Mouse (Mus musculus): Measurements from ENCODE around the gene Krtap3-2.
"Not testable (repeated sequence)": the region's sequence is repeated elsewhere in the genome, so short reads cannot be mapped to it uniquely, and the experiment has no call there.

Gene Krtap3-2

DNA sequence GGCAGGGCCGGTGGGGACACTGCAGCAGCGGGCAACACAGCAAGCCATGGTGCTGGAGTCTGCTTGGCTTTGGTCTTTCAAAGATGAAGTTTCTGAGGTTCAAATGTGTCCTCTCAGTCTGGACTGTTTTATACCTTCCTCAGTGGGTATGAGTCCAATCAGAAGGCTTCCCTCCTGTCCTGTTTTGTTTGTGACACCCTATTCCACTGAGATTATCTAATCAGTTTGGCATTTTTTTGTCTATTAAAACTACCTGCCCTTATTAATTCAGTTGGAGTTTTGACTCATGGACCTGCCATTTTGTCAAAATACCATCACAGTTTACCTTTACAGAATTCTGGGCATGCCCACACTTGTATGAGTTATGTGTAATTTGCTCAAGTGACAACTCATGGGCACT lies at the start of gene Krtap3-2:
Gene Krtap3-2 (minus strand): TSS at position 101 of the 400 bp plus-strand sequence.
- DNase-seq (ENCODE audit: low spot score in 2 of 2) = no peak

GRCm38 (mm10) chr11:99603208-99603607 lies 46.6 kb upstream of the Krtap3-2 start, which contains the start of gene Gm11938:
TSS of gene Gm11938 (minus strand) at chr11:99603308.
- DNase-seq (ENCODE audit: low spot score in 2 of 2) = not testable (repeated sequence)

GRCm38 (mm10) chr11:99597742-99598141 lies 41.1 kb upstream of the Krtap3-2 start, which contains the start of gene Krtap9-3:
TSS of gene Krtap9-3 (minus strand) at chr11:99598105.
- DNase-seq (ENCODE audit: low spot score in 2 of 2) = not testable (repeated sequence)

- DNase-seq (ENCODE audit: low spot score in 2 of 2) = no peak
These were observed 34.3 kb upstream of the Krtap3-2 start, which contains the start of gene Krtap1-3 for GRCm38 (mm10) chr11:99590981-99591380. TSS of gene Krtap1-3 (minus strand) at chr11:99591339.

DNA sequence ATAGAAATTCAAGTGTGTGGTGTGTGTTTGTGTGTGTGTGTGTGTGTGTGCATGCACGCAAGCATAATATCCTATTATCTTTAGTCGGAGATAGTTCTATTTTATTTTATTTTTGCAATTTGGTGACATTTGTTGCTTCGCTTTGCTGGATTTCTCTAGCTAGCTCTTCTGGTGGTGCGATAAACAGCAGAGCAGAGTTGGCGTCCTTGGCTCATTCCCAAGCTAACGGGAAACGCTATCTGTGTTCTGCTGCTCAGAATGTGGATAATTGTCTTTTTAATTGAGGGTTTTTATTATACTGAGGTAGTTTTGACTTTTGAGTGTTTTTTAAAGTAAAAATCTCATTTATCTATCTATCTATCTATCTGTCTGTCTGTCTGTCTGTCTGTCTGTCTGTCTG lies 28.4 kb upstream of the Krtap3-2 start:
- no peak for DNase-seq (ENCODE audit: low spot score in 2 of 2)

- no peak for DNase-seq (ENCODE audit: low spot score in 2 of 2)
These were observed 26.6 kb upstream of the Krtap3-2 start, which contains the start of gene Krtap1-4 for GRCm38 (mm10) chr11:99583245-99583704. TSS of gene Krtap1-4 (minus strand) at chr11:99583654.

DNA sequence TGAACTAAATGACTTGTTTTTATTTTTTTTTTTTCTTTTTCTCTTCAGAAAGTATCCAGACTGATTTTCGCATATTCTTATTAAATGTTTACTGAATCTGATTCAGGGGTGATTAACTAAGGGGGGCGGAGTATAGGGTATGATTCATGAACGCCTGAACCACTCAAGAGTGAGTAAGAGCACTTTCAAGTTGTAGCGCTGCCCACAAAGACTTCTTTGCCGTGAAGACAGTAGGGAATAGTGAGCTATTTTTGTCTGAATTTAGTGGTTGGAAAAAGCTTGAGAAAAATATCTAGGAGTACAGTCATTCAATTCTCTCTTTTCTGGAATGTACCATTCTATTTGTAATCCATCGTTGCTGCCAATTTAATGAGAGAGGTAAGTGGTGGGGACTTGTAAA lies 24.9 kb upstream of the Krtap3-2 start:
- DNase-seq (ENCODE audit: low spot score in 2 of 2) = no peak

DNA sequence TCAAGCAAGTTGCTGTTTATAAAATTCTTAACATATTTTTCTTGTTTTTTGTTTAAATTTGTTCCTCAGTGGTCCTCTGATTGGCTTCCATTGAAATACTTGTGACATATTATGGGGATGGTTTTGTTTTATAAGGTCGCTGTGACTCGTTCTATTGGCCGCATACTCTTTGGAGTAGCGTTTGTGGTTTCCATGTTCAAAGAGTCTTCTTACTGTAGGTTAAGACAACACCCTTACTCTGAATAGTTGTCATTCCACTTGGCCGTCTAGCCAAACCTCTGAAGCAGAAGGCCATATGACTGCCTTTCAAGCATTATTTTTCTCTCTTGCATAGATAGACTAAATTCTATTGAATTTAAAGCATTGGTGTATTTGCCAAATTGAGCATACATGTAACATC lies 24.4 kb upstream of the Krtap3-2 start:
- DNase-seq (ENCODE audit: low spot score in 2 of 2) = no peak

DNA sequence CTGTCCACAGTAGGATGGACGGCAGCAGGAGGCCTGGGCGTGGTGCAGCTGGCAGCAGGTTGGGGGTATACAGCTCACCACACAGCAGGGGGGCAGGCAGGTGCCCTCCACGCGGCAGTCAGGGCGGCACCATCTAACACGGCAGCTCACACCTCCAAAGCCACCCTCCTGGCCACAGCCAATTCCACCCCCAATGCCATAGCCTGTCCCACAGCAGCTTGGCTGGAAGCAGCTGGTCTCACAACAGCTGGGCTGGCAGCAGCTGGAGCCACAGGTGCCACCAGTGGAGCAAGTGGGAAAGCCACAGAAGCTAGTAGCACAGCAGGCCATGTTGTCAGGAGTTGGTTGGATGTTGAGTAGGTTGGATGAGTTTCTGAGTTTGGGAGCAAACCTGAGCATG lies 24.0 kb upstream of the Krtap3-2 start, which contains the start of gene Krtap1-5:
Gene Krtap1-5 (minus strand): TSS at position 381 of the 400 bp plus-strand sequence.
- no peak for DNase-seq (ENCODE audit: low spot score in 2 of 2)

GRCm38 (mm10) chr11:99574106-99574505 lies 17.5 kb upstream of the Krtap3-2 start:
- DNase-seq (ENCODE audit: low spot score in 2 of 2) = peak; percentile 12 to 40

- DNase-seq (ENCODE audit: low spot score in 2 of 2) = no peak
These were observed 16.5 kb upstream of the Krtap3-2 start for GRCm38 (mm10) chr11:99573164-99573563.

GRCm38 (mm10) chr11:99566530-99566929 lies 9.9 kb upstream of the Krtap3-2 start, which contains the start of gene Krtap3-1:
TSS of gene Krtap3-1 (minus strand) at chr11:99566630.
- no peak for DNase-seq (ENCODE audit: low spot score in 2 of 2)

DNA sequence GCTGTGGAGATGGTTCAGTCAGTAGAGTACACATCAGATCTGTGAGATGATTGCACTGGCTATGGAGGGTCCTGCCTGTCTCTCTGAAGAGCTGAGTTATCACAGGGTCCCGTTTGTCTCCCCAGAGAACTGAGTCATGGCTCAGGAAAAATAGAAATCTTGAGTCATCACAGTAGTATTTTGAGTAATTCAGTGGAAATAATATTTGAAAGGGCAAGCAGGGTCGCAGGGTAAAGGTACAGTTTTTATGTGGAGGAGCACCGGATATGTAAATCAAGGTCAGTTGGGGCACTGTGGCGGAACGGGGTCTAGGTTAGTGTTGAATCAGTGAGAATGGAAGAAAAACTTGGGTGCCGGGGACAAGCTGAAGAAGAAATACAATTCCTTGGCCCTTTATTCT lies 5.9 kb upstream of the Krtap3-2 start:
- no peak for DNase-seq (ENCODE audit: low spot score in 2 of 2)

DNA sequence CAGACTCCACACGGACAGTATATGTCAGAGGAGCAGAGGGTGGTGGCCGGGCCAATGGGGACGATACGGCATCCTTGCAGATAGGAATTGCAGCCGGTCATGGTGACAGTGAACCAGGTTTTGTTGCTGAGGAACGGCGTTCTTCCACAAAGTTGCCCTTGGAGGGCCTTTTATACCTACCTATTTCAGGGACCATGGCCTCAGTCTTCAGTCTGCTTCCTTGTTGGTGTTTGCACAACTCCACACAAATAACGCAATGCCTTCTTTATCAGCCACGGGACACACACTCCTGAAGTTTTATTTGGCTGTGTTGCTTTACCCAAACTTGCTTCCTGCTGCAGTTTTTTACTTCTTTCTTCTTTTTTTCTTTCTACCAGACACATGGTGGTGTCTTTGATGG lies 2.7 kb upstream of the Krtap3-2 start, which contains the start of gene Gm11939:
Gene Gm11939 (minus strand): TSS at position 101 of the 400 bp plus-strand sequence.
- no peak for DNase-seq (ENCODE audit: low spot score in 2 of 2)

DNA sequence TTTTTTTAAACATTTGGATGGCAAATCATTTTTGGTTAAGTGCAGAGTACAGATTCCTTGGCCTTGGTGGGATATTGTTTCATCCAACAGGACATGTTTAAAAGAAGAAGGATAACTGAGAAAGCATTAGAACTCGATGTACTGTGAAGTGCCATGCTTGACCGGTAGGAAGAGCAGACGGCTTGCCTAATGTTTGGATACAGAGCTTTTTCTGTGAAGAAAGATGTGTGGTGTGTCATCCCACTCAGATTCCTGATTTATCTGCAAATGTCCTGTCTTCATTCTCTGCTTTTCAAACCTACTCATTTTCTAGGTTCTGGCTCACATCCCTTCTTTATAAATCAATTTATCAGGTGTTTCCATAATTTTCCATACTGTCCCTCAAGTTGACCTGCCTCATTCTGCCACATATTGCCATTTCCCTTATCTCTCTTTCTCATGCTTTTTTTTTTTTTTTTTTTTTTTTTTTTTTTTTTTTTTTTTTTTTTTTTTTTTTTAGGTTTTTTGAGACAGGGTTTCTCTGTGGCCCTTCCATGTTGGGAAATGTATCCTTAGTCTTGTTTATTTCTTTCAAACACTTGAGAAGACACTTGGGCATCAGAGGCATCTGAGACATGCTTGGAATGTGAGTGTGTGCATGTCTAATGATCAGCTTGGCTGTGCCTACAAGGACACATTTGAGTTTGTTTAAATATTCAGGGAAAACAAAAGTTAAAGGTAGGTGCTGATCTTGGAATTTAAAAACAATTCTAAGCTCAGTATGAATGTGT lies 1.5 kb upstream of the Krtap3-2 start:
- DNase-seq (ENCODE audit: low spot score in 2 of 2) = no peak

- DNase-seq (ENCODE audit: low spot score in 2 of 2) = no peak
These were observed 458 bp downstream of the Krtap3-2 start for GRCm38 (mm10) chr11:99556195-99556594.

GRCm38 (mm10) chr11:99550765-99551164 lies 5.9 kb downstream of the Krtap3-2 start, which contains the start of gene Krtap3-3:
TSS of gene Krtap3-3 (minus strand) at chr11:99550865.
- DNase-seq (ENCODE audit: low spot score in 2 of 2) = no peak

GRCm38 (mm10) chr11:99547892-99548291 lies 8.8 kb downstream of the Krtap3-2 start:
- no peak for DNase-seq (ENCODE audit: low spot score in 2 of 2)

DNA sequence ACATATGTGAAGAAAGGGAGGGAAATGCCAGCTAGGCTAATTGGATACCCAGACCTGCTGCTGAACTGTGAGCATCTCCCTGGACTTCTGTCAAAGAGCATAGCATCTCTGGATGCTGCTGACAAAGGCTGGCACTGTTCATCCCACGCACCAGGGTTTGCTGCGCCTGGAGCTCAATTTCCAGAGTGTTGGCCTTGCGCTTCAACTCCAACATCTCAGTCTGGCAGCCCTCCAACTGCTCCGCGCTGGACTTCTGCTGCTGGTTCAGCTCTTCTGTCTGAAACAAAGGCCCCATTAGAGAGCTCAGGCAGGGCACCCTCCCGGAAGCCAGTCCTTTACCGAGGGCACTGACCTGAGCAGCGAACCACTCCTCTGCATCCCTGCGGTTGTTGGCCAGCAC lies 16.9 kb downstream of the Krtap3-2 start:
- DNase-seq (ENCODE audit: low spot score in 2 of 2) = no peak

DNA sequence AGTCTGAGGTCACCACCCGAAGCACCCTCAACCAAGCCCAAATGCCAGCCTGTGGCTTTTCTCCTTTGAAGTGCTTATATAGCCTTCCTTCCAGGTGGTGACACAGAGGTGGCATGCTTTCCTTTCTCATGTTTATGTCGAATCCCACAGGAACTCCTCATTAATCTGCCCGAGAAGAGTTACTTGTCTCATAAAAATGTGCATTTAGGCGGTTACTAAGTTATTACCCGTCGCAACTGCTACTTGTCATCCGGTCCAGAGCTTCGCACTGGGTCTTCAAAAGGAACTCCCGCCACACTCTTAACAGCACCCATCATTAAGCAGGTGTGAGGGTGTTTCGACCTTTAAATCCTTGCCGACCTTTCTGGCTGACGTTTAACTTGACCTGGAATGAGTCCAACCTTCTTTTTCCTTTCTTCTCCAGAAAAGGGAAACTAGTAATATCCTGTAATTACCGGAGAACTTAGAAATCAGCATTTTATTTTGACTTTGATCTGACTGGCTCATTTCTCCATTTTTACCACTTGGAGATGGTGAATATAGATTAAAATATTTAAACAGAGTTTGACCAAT lies 35.3 kb downstream of the Krtap3-2 start, which contains the start of gene Krt39:
Gene Krt39 (minus strand): TSS at position 51 of the 573 bp plus-strand sequence.
- DNase-seq (ENCODE audit: low spot score in 2 of 2) = no peak

GRCm38 (mm10) chr11:99514098-99514497 lies 42.6 kb downstream of the Krtap3-2 start:
- no peak for DNase-seq (ENCODE audit: low spot score in 2 of 2)
